Mouse (Mus musculus) retina, embryonic 14.5 days (tissue): ENCODE measurements around the gene Dapp1.
"Not testable (repeated sequence)": the region's sequence is repeated elsewhere in the genome, so short reads cannot be mapped to it uniquely, and the experiment has no call there.

Experiments
- DNase-seq: peaks from one replicate; pipeline ENCODE4 v3.0.0-alpha.2; 2015; ENCODE audit warnings: low spot score

Gene Dapp1

GRCm38 (mm10) chr3:137989405-137989804 lies 8.1 kb upstream of the Dapp1 start:
- DNase-seq: no peak

GRCm38 (mm10) chr3:137980435-137981381 lies 637 bp downstream of the Dapp1 start:
- no peak for DNase-seq

DNA sequence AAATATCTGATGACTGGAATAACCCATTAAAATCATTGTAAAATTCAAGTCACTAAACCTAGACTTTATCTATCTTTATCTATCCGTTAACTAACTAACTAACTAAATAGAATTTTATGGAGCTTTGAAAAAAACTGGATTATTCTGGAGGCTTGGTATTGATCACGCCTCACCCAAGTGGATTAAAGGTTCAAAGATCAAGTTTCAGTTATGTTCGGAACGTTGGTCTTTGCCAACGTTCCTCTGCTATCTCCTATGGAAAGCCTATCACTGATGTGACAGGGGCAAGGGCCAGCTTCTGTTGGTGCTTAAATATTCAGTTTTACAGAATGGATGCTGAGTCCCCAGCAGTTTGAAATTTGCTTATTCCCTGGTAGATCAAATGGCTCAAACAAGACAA lies 3.1 kb downstream of the Dapp1 start:
- DNase-seq: no peak

- DNase-seq: no peak
Observed at GRCm38 (mm10) chr3:137977629-137978041, 3.7 kb downstream of the Dapp1 start.

GRCm38 (mm10) chr3:137976943-137977628 lies 4.3 kb downstream of the Dapp1 start:
- no peak for DNase-seq

DNA sequence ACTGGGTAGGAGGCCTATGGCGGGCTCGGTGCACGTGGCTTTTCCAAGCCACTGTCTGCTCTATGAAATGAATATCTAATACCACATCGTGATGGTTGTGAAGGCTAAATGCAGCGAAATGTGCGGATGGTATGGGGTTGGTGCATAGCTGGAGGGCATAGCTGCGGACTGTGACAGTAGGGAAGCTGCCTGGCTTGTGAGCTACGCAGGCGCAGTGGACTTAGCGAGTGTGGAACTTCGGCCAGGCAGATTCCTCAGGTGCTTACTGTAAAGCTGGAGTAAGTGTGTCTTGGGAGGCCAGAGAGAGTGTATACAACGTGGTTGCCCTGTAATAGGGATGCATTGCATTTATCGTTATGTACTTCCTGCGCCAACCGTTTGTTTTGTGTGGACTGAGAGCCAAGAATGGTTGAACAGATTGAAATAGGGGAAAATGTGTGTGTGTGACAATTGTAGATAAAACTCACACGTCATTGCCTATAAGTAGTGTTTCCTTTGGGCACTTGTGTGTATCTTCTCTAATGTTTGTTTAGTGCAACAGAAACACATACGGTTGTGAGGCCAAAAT lies 5.4 kb downstream of the Dapp1 start:
- no peak for DNase-seq

GRCm38 (mm10) chr3:137975435-137975834 lies 5.9 kb downstream of the Dapp1 start:
- no peak for DNase-seq

DNA sequence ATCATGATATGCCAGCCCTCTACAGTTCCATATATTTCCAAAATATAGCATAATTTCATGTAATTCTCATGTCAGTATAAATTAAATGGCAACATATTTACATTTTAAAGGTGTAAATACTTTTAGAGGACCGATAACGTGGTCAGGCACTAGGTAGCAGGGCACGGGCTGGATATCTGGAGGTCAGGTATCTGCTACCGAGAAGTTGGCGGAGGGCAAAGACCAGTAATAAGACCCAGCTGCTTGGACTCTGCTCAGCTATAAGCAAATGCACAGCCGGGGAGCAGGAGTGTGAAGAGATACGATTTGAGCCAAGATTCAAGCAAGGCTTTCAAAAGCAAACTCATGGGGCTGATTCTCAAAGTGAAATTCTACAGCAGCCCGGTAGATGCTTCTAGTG lies 7.0 kb downstream of the Dapp1 start:
- no peak for DNase-seq

- DNase-seq: no peak
Observed at GRCm38 (mm10) chr3:137972989-137973388, 8.4 kb downstream of the Dapp1 start.

DNA sequence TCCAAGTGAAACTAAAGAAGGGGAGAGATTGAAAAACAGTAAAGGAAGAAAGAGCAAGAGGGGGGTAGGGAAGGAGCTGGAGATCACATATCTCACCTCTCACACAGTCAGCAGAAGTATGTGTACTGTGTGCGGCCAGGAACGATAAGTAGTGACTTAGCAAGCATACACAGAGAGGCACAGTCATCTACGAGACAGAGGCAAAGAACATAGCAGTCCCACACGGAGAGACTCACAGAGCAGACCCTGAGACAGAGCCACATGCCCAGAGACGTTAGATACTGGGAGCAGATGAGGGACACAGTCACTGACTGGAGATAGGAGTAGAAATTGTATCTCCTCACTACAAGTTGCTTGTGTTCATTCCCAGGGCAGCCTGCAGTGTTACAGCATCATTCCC lies 9.1 kb downstream of the Dapp1 start:
- DNase-seq: no peak

GRCm38 (mm10) chr3:137969951-137970350 lies 11.4 kb downstream of the Dapp1 start:
- DNase-seq: peak; percentile 63

DNA sequence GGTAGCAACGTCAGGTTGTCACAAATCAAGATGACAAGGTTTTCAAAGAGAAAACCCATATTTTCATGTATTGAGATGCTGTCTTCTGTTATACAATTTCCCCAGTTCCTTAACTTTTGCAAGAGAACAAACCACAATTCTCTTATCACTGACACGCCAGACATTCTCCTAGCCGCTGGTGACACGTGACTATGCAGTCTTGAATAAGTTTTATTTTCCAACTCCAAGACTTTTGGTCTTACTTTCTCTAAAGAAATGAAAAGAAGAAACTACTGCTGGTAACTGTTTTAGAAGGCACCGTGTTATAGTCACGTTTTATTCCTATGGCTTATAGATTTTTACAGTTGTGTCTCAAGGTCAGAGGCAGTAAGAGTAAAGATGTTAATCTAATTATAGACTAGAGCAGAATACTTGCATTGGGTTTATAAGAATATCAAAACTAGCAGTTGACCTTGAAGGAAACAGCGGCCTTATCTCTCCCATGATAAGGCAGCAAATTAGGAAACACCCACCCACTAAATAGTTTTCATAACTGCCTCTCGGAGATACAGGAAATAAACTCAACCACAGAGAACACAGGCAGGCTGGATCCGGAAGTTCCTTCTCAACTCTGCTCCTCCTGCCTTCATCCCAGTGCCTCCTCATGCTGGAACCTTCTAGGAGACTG lies 12.4 kb downstream of the Dapp1 start:
- DNase-seq: no peak

DNA sequence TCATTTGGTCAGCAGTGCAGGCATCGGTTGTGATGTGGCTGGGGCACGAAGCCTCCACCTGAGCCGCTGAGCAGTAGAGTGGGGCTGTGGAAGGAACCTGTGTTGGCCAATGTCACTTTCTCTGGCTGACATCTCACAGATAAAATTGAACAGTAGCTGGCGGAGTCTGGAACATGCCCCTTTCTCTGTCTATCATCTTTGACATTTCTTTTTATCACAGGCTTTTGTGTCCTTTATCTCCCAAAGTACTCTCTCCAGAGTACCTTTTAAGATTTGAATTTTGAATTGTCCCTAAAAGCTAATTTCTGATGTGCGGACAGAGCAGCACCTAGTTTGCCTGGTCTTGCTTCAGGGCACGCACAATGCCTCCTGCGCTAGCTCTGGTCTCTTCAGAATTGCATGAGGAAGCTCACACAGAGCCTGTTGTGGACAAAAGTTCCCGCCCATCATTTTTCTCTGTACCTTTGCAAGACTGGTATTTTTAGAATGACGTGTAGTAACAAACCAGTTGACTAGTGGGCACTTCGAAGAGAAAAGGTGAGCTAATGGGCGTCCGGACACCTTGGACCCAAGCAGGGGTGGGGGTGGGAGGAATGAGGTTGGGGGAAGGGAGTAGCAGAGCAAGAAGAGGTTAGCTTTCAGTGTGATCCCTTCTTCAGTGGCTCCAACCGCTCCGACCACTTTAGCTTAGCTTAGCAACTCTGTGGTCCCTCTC lies 13.1 kb downstream of the Dapp1 start:
- no peak for DNase-seq

- DNase-seq: not testable (repeated sequence)
Observed at GRCm38 (mm10) chr3:137964014-137964413, 17.3 kb downstream of the Dapp1 start.

DNA sequence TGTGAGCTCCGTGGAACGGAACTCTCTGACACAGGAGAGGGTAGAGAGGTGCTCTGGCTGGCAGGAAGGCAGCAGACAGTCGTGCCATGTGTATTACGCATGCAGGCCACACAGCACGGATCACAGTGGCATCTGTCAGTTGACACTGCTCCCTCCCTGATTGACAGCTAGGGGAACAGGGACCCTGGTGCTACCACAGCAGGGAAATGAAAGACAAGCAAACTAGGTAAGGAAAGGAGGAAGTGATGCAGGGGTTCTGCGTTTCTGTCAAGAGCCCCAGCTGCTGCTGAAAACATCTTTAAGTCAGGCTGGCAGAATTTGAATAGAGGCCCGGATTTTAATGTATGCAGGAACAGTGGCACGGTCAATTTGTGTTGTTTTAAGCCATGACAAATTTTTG lies 17.8 kb downstream of the Dapp1 start:
- DNase-seq: no peak

DNA sequence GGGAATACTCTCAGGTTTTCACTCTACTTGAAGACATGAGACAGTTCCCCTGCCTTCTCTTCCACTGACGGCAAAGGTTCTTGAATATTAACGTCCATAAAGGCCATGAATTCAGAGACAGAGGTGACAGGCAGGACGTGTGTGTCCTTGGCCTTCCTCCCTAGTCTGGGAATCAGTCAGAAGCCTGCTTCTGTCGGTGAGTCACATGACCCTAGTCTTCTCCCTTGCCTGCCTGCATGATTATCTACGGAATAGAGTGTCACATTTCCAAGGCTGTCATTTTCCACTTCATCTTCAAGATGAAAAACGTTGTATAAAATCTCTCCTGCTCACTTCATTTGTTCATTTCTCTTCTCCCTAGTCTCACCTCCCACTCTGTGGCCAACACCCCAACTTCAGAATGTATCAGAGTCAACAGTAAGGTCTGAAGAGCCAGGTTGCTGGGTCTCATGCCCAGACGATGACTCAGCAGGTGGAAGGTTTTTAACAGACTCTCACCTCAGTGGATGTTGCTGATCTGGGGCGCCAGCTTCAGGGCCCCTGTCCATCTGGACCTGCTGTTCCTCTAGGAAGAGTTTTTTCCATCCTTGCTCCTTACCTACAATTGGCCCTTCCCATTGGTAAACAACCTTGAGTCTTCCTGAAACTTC lies 19.5 kb downstream of the Dapp1 start:
- DNase-seq: no peak

GRCm38 (mm10) chr3:137959456-137959855 lies 21.9 kb downstream of the Dapp1 start:
- no peak for DNase-seq

GRCm38 (mm10) chr3:137958352-137958751 lies 23.0 kb downstream of the Dapp1 start:
- no peak for DNase-seq

GRCm38 (mm10) chr3:137957864-137958263 lies 23.5 kb downstream of the Dapp1 start:
- DNase-seq: no peak

- DNase-seq: no peak
Observed at GRCm38 (mm10) chr3:137955560-137956081, 25.7 kb downstream of the Dapp1 start.
